Mouse (Mus musculus) forebrain, postnatal 0 days (tissue): ENCODE results near the gene Vps9d1. TPM values are rescaled to one million over a fixed set of nuclear protein-coding genes. Genes with fewer than 3 reads are reported as not detected.
"Not testable (repeated sequence)": the region's sequence is repeated elsewhere in the genome, so short reads cannot be mapped to it uniquely, and the experiment has no call there.

Experiments
- ATAC-seq: fragments of 200-750 bp; cut with Nextera tagmentation; 2 replicates; pipeline ENCODE4 v1.8.0; 2017; ENCODE audit warnings: mild to moderate bottlenecking, moderate library complexity
- DNase-seq: peaks from one replicate; pipeline ENCODE4 v3.0.0-alpha.2; 2015
- H3K27ac ChIP-seq: fragments of 300-500 bp; sonication (generic); 2 replicates; pipeline ENCODE4 v1.5.1; 2014; ENCODE audit warnings: low read depth, mild to moderate bottlenecking, antibody characterized with exemption, low read length, moderate library complexity, mixed read lengths
- H3K27me3 ChIP-seq: fragments of 300-500 bp; sonication (generic); 2 replicates; pipeline ENCODE4 v1.6.1; 2014; ENCODE audit warnings: mild to moderate bottlenecking, low read length, mixed read lengths; ENCODE audit not compliant: insufficient read depth
- H3K36me3 ChIP-seq: fragments of 300-500 bp; sonication (generic); 2 replicates; pipeline ENCODE4 v1.6.1; 2014; ENCODE audit warnings: mild to moderate bottlenecking, moderate library complexity; ENCODE audit not compliant: insufficient read depth
- H3K4me1 ChIP-seq: fragments of 300-500 bp; sonication (generic); 2 replicates; pipeline ENCODE4 v1.6.1; 2014; ENCODE audit warnings: antibody characterized with exemption; ENCODE audit not compliant: insufficient read depth
- H3K4me2 ChIP-seq: fragments of 300-500 bp; sonication (generic); 2 replicates; pipeline ENCODE4 v1.6.1; 2014; ENCODE audit warnings: low read depth, mild to moderate bottlenecking, moderate library complexity
- H3K4me3 ChIP-seq: fragments of 300-500 bp; sonication (generic); 2 replicates; pipeline ENCODE4 v1.5.1; 2014; ENCODE audit warnings: low read depth, low read length, mixed read lengths
- H3K9ac ChIP-seq: fragments of 300-500 bp; sonication (generic); 2 replicates; pipeline ENCODE4 v1.6.1; 2014; ENCODE audit warnings: mild to moderate bottlenecking
- H3K9me3 ChIP-seq: fragments of 300-500 bp; sonication (generic); 2 replicates; pipeline ENCODE4 v1.6.1; 2016; ENCODE audit warnings: low read length
- CTCF ChIP-seq: sonication (generic); IDR thresholded peaks from 2 replicates; pipeline ENCODE4 v1.5.1; 2016; ENCODE audit warnings: antibody characterized with exemption, control low read depth, low read depth
- WGBS: fragments of 180-500 bp; shearing (Covaris S2); extraction: QIAGEN DNeasy Blood & Tissue Kit; methylation state at CpG from one replicate; pipeline ENCODE4 v1.1.7; 2014; 5-methylcytosine and 5-hydroxymethylcytosine counted together
- polyA plus RNA-seq: library from polyadenylated mRNA; unstranded; fragments of >200 nt; fragmentation: Nextera tagmentation; extraction: Ambion mirVana; gene quantifications from 2 replicates; pipeline ENCODE4 v1.2.1, GENCODE M21; 2015
- total RNA-seq: library from RNA; depleted of rRNA; stranded (reverse); fragments of >200 nt; gene quantifications from 2 replicates; pipeline ENCODE4 v1.2.3, GENCODE M21; 2014

The Vps9d1 gene
- total and polyA plus RNA-seq, 2 experiments from 2014 or later = 54.3 to 94.6 TPM

GRCm38 (mm10) chr8:123287362-123287761, 33.2 kb upstream of the Vps9d1 start:
- no peak overlapping the region for H3K9ac ChIP-seq
- H3K9me3 ChIP-seq = no peaks in the 10 kb centered on the region
- 94% methylated on average over 17 of the region's 17 CpGs for WGBS
- no peak for DNase-seq
- H3K4me3 ChIP-seq = no peak overlapping the region
- no peaks in the 10 kb centered on the region for H3K27me3 ChIP-seq
- no peak for ATAC-seq
- no peaks in the 10 kb centered on the region for H3K36me3 ChIP-seq
- H3K4me2 ChIP-seq = no peak overlapping the region
- no peaks in the 10 kb centered on the region for H3K4me1 ChIP-seq
- H3K27ac ChIP-seq = no peak overlapping the region
- no peak for TF ChIP-seq CTCF

- no peak overlapping the region for H3K9ac ChIP-seq
- no peaks in the 10 kb centered on the region for H3K36me3 ChIP-seq
- H3K4me2 ChIP-seq = no peak overlapping the region
- H3K4me1 ChIP-seq = no peaks in the 10 kb centered on the region
- H3K27me3 ChIP-seq = no peaks in the 10 kb centered on the region
- H3K9me3 ChIP-seq = no peaks in the 10 kb centered on the region
- H3K4me3 ChIP-seq = no peak overlapping the region
- 94% methylated on average over 5 of the region's 5 CpGs for WGBS
- ATAC-seq = no peak
- no peak for DNase-seq
- TF ChIP-seq CTCF = no peak
- H3K27ac ChIP-seq = no peak overlapping the region
Observed at GRCm38 (mm10) chr8:123284493-123284892, 30.3 kb upstream of the Vps9d1 start.

GRCm38 (mm10) chr8:123283991-123284390, 29.8 kb upstream of the Vps9d1 start:
- 89% methylated on average over 7 of the region's 7 CpGs for WGBS
- no peak for DNase-seq
- H3K36me3 ChIP-seq = no peaks in the 10 kb centered on the region
- H3K4me1 ChIP-seq = no peaks in the 10 kb centered on the region
- H3K4me2 ChIP-seq = no peak overlapping the region
- no peak for ATAC-seq
- H3K4me3 ChIP-seq = no peak overlapping the region
- no peak overlapping the region for H3K9ac ChIP-seq
- no peaks in the 10 kb centered on the region for H3K27me3 ChIP-seq
- H3K27ac ChIP-seq = no peak overlapping the region
- TF ChIP-seq CTCF = no peak
- no peaks in the 10 kb centered on the region for H3K9me3 ChIP-seq

GRCm38 (mm10) chr8:123282994-123283393, 28.8 kb upstream of the Vps9d1 start:
- not testable (repeated sequence) for H3K4me1 ChIP-seq, H3K9me3 ChIP-seq, H3K9ac ChIP-seq, H3K27ac ChIP-seq, ATAC-seq, H3K4me2 ChIP-seq, H3K27me3 ChIP-seq, H3K4me3 ChIP-seq, H3K36me3 ChIP-seq, DNase-seq
- WGBS = 92% methylated on average over 5 of the region's 6 CpGs

GRCm38 (mm10) chr8:123280302-123281094, 26.4 kb upstream of the Vps9d1 start:
- no peak overlapping the region for H3K9ac ChIP-seq
- ATAC-seq = no peak

GRCm38 (mm10) chr8:123279828-123280227, 25.7 kb upstream of the Vps9d1 start:
- 97% methylated on average over 4 of the region's 4 CpGs for WGBS
- Histone ChIP-seq H3K27me3 (no peaks in the 10 kb centered on the region), H3K4me2 (no peak overlapping the region), H3K4me1 (no peaks in the 10 kb centered on the region), H3K9ac (no peak overlapping the region), H3K4me3 (no peak overlapping the region), H3K9me3 (no peaks in the 10 kb centered on the region), H3K36me3 (no peaks in the 10 kb centered on the region), H3K27ac (no peak overlapping the region)
- no peak for DNase-seq
- no peak for ATAC-seq
- TF ChIP-seq CTCF = no peak

More at GRCm38 (mm10) chr8:123280302-123281094, 26.4 kb upstream of the Vps9d1 start:
- Histone ChIP-seq H3K4me3 (no peak overlapping the region), H3K27ac (no peak overlapping the region), H3K4me2 (no peak overlapping the region), H3K9me3 (no peaks in the 10 kb centered on the region), H3K36me3 (no peaks in the 10 kb centered on the region), H3K27me3 (no peaks in the 10 kb centered on the region), H3K4me1 (no peaks in the 10 kb centered on the region)
- WGBS = 91% methylated on average over 13 of the region's 13 CpGs
- no peak for DNase-seq
- no peak for TF ChIP-seq CTCF

GRCm38 (mm10) chr8:123278445-123278844, 24.3 kb upstream of the Vps9d1 start:
- no peak overlapping the region for H3K27ac ChIP-seq
- H3K4me1 ChIP-seq = no peaks in the 10 kb centered on the region
- no peak for DNase-seq
- no peak for ATAC-seq
- 82% methylated on average over 7 of the region's 7 CpGs for WGBS
- no peaks in the 10 kb centered on the region for H3K36me3 ChIP-seq
- no peak overlapping the region for H3K4me2 ChIP-seq
- no peaks in the 10 kb centered on the region for H3K9me3 ChIP-seq
- TF ChIP-seq CTCF = no peak
- no peak overlapping the region for H3K9ac ChIP-seq
- no peak overlapping the region for H3K4me3 ChIP-seq
- no peaks in the 10 kb centered on the region for H3K27me3 ChIP-seq
